Mouse (Mus musculus): ENCODE measurements around the gene Rab17. TPM values are rescaled to one million over a fixed set of nuclear protein-coding genes. Genes with fewer than 3 reads are reported as not detected.

Gene Rab17
- total and polyA plus RNA-seq, 3 experiments = 0.22 TPM; not detected in 2

DNA sequence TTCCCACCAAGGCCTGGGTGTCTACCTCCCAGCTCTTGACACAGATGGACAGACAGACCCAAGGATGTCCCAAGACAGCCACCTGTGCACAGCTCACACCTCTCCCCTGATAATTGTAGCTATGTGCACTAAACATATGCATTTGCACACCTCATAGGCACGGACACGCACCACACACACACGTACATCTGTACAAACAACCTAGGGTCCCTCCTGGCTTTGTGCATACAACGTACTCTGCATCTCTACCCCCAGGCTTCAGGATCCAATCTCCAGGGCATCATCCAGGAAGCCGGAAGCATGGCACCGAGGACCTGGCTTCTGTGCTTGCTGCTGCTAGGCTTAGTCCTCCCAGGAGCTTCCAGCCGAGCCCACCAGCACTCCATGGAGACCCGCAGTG lies 16.7 kb downstream of the Rab17 start, which contains the start of gene Prlh:
TSS of gene Prlh (plus strand) at position 301 of the 400 bp plus-strand sequence.
- DNase-seq (ENCODE audit: low spot score) (no peak), ATAC-seq (ENCODE audit: extremely low read depth, insufficient number of reproducible peaks, low FRiP score, poor library complexity, severe bottlenecking) (no peak)
- H3K36me3 ChIP-seq (replicated peaks) = no peaks in the 10 kb centered on the region
- no peaks in the 10 kb centered on the region for H3K27me3 ChIP-seq (ENCODE audit: insufficient read depth, low read length)
- TF ChIP-seq POLR2AphosphoS5 (IDR thresholded peaks at IDR 0.05; ENCODE audit: insufficient replicate concordance, low read depth, low read length) (no peak), TAL1 (conservative IDR thresholded peaks at IDR 0.05; ENCODE audit: low read depth, low read length) (no peak)
- H3K4me3 ChIP-seq (ENCODE audit: low read depth, low read length) = no peak within 1 kb of the TSS; the same call in 1 of the 2 replicates
- peaks cover 90% of the 10 kb centered on the region for H3K9me3 ChIP-seq (replicated peaks)
- H3K4me1 ChIP-seq (ENCODE audit: insufficient read depth, low read depth, low read length) = no peaks in the 10 kb centered on the region

DNA sequence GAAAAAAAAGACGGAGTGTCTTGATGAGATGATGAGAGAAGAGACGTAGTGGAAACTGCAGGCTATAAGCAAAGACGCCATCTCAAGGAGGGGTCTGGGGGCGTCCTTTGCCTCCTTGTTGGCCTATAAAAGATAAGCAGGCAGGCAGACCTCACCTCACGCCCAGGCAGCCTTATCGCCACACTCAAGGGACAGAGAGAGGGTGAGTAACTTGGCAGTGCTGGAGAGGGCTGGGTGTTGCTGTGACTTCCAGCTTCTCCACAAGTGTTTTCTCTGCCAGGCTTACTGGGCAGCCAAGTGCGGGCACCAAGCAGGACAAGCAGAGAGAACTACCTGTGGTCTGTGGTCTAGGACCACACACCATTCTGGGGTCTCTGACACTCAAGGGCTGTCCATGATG lies 17.8 kb downstream of the Rab17 start:
- H3K9me3 ChIP-seq (replicated peaks) = peaks cover 90% of the 10 kb centered on the region
- no peak for TF ChIP-seq CTCF (IDR thresholded peaks at IDR 0.05; ENCODE audit: low read depth, low read length)
- TF ChIP-seq TAL1 (conservative IDR thresholded peaks at IDR 0.05; ENCODE audit: low read depth, low read length) = no peak
- TF ChIP-seq GATA1 (IDR thresholded peaks at IDR 0.05; ENCODE audit: borderline replicate concordance, low read length) = no peak
- TF ChIP-seq POLR2AphosphoS5 (IDR thresholded peaks at IDR 0.05; ENCODE audit: insufficient replicate concordance, low read depth, low read length) = no peak
- no peak for TF ChIP-seq GATA2 (IDR thresholded peaks at IDR 0.05; ENCODE audit: borderline replicate concordance, low read depth, low read length)
- ATAC-seq (ENCODE audit: extremely low read depth, insufficient number of reproducible peaks, low FRiP score, poor library complexity, severe bottlenecking) (no peak), DNase-seq (ENCODE audit: low spot score) (no peak)
- no peaks in the 10 kb centered on the region for H3K4me1 ChIP-seq (ENCODE audit: insufficient read depth, low read depth, low read length)
- H3K27me3 ChIP-seq (ENCODE audit: insufficient read depth, low read length) = no peaks in the 10 kb centered on the region
- no peak overlapping the region for H3K4me3 ChIP-seq (ENCODE audit: low read depth, low read length)
- no peaks in the 10 kb centered on the region for H3K36me3 ChIP-seq (replicated peaks)

GRCm38 (mm10) chr1:90949309-90949708 lies 20.2 kb downstream of the Rab17 start:
- no peak overlapping the region for H3K4me3 ChIP-seq (ENCODE audit: low read depth, low read length)
- no peaks in the 10 kb centered on the region for H3K4me1 ChIP-seq (ENCODE audit: insufficient read depth, low read depth, low read length)
- ATAC-seq (ENCODE audit: extremely low read depth, insufficient number of reproducible peaks, low FRiP score, poor library complexity, severe bottlenecking) (no peak), DNase-seq (ENCODE audit: low spot score) (no peak)
- no peaks in the 10 kb centered on the region for H3K27me3 ChIP-seq (ENCODE audit: insufficient read depth, low read length)
- H3K9me3 ChIP-seq (replicated peaks) = peaks cover 93% of the 10 kb centered on the region
- no peak for TF ChIP-seq TAL1 (conservative IDR thresholded peaks at IDR 0.05; ENCODE audit: low read depth, low read length)
- no peak for TF ChIP-seq GATA2 (IDR thresholded peaks at IDR 0.05; ENCODE audit: borderline replicate concordance, low read depth, low read length)
- no peak for TF ChIP-seq POLR2AphosphoS5 (IDR thresholded peaks at IDR 0.05; ENCODE audit: insufficient replicate concordance, low read depth, low read length)
- TF ChIP-seq CTCF (IDR thresholded peaks at IDR 0.05; ENCODE audit: low read depth, low read length) = no peak
- no peak for TF ChIP-seq GATA1 (IDR thresholded peaks at IDR 0.05; ENCODE audit: borderline replicate concordance, low read length)
- H3K36me3 ChIP-seq (replicated peaks) = no peaks in the 10 kb centered on the region

GRCm38 (mm10) chr1:90947252-90947651 lies 22.2 kb downstream of the Rab17 start:
- Histone ChIP-seq H3K9me3 (replicated peaks) (peaks cover 93% of the 10 kb centered on the region), H3K4me3 (ENCODE audit: low read depth, low read length) (no peak overlapping the region), H3K36me3 (replicated peaks) (no peaks in the 10 kb centered on the region), H3K4me1 (ENCODE audit: insufficient read depth, low read depth, low read length) (no peaks in the 10 kb centered on the region), H3K27me3 (ENCODE audit: insufficient read depth, low read length) (no peaks in the 10 kb centered on the region)
- ATAC-seq (ENCODE audit: extremely low read depth, insufficient number of reproducible peaks, low FRiP score, poor library complexity, severe bottlenecking) (no peak), DNase-seq (ENCODE audit: low spot score) (no peak)
- TF ChIP-seq CTCF (IDR thresholded peaks at IDR 0.05; ENCODE audit: low read depth, low read length) (no peak), GATA2 (IDR thresholded peaks at IDR 0.05; ENCODE audit: borderline replicate concordance, low read depth, low read length) (no peak), POLR2AphosphoS5 (IDR thresholded peaks at IDR 0.05; ENCODE audit: insufficient replicate concordance, low read depth, low read length) (no peak)

GRCm38 (mm10) chr1:90945171-90945570 lies 24.3 kb downstream of the Rab17 start:
- no peaks in the 10 kb centered on the region for H3K27me3 ChIP-seq (ENCODE audit: insufficient read depth, low read length)

DNA sequence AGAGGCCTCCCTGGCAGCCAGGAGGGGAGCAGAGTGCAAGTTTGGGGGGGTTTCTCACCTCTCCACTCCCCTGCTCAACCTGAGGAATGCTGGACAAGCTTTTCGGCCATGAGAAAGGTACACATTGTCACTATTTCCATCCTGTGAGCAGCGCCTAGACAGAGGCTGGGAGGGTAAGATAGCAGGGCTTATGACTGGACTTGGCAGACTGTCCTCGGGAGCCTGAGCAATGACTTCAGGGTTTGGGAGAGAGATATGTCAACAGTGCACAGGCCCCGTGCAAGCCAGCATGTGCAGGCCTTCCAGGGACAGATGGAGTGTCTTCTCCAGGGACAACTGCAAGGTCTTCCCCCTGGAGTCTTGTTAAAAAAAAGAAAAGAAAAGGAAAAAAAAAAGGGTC lies 29.5 kb downstream of the Rab17 start:
- Histone ChIP-seq H3K36me3 (replicated peaks) (no peaks in the 10 kb centered on the region), H3K27me3 (ENCODE audit: insufficient read depth, low read length) (no peaks in the 10 kb centered on the region), H3K4me1 (ENCODE audit: insufficient read depth, low read depth, low read length) (no peaks in the 10 kb centered on the region), H3K4me3 (ENCODE audit: low read depth, low read length) (no peak overlapping the region), H3K9me3 (replicated peaks) (peaks cover 87% of the 10 kb centered on the region)
- DNase-seq (ENCODE audit: low spot score) (no peak), ATAC-seq (ENCODE audit: extremely low read depth, insufficient number of reproducible peaks, low FRiP score, poor library complexity, severe bottlenecking) (no peak)
- TF ChIP-seq POLR2AphosphoS5 (IDR thresholded peaks at IDR 0.05; ENCODE audit: insufficient replicate concordance, low read depth, low read length) (no peak), TAL1 (conservative IDR thresholded peaks at IDR 0.05; ENCODE audit: low read depth, low read length) (no peak), GATA2 (IDR thresholded peaks at IDR 0.05; ENCODE audit: borderline replicate concordance, low read depth, low read length) (no peak), GATA1 (IDR thresholded peaks at IDR 0.05; ENCODE audit: borderline replicate concordance, low read length) (no peak), CTCF (IDR thresholded peaks at IDR 0.05; ENCODE audit: low read depth, low read length) (no peak)

More at GRCm38 (mm10) chr1:90945171-90945570, 24.3 kb downstream of the Rab17 start:
- no peak for DNase-seq (ENCODE audit: low spot score)
- no peak for ATAC-seq (ENCODE audit: extremely low read depth, insufficient number of reproducible peaks, low FRiP score, poor library complexity, severe bottlenecking)
- H3K9me3 ChIP-seq (replicated peaks) = peaks cover 90% of the 10 kb centered on the region
- H3K4me3 ChIP-seq (ENCODE audit: low read depth, low read length) = no peak overlapping the region
- no peak for TF ChIP-seq CTCF (IDR thresholded peaks at IDR 0.05; ENCODE audit: low read depth, low read length)
- TF ChIP-seq GATA1 (IDR thresholded peaks at IDR 0.05; ENCODE audit: borderline replicate concordance, low read length) = no peak
- no peak for TF ChIP-seq POLR2AphosphoS5 (IDR thresholded peaks at IDR 0.05; ENCODE audit: insufficient replicate concordance, low read depth, low read length)
- TF ChIP-seq TAL1 (conservative IDR thresholded peaks at IDR 0.05; ENCODE audit: low read depth, low read length) = no peak
- no peak for TF ChIP-seq GATA2 (IDR thresholded peaks at IDR 0.05; ENCODE audit: borderline replicate concordance, low read depth, low read length)
- no peaks in the 10 kb centered on the region for H3K4me1 ChIP-seq (ENCODE audit: insufficient read depth, low read depth, low read length)
- no peaks in the 10 kb centered on the region for H3K36me3 ChIP-seq (replicated peaks)

DNA sequence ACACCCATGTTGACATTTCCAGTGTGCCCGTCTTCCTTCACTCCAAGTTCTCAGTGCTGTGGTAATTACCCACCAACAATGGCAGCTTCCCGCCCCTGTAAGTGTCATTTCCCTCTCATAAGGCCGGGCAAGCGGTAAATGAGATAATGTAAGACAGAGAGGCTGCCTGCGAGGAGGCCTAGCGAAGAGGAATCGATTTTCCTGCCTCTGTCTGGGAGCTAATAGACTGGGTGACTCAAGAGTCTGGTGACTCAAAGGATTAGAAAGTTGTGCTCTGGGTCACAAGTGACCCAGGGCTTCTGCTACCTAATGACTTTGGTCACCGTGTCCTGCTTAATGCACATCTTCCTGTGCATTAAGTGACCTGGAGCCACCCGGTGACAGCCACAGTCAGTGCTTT lies 32.5 kb downstream of the Rab17 start:
- ATAC-seq (ENCODE audit: extremely low read depth, insufficient number of reproducible peaks, low FRiP score, poor library complexity, severe bottlenecking) (no peak), DNase-seq (ENCODE audit: low spot score) (no peak)
- H3K4me1 ChIP-seq (ENCODE audit: insufficient read depth, low read depth, low read length) = no peaks in the 10 kb centered on the region
- H3K36me3 ChIP-seq (replicated peaks) = no peaks in the 10 kb centered on the region
- no peaks in the 10 kb centered on the region for H3K27me3 ChIP-seq (ENCODE audit: insufficient read depth, low read length)
- TF ChIP-seq TAL1 (conservative IDR thresholded peaks at IDR 0.05; ENCODE audit: low read depth, low read length) (no peak), GATA2 (IDR thresholded peaks at IDR 0.05; ENCODE audit: borderline replicate concordance, low read depth, low read length) (no peak), CTCF (IDR thresholded peaks at IDR 0.05; ENCODE audit: low read depth, low read length) (no peak), GATA1 (IDR thresholded peaks at IDR 0.05; ENCODE audit: borderline replicate concordance, low read length) (no peak), POLR2AphosphoS5 (IDR thresholded peaks at IDR 0.05; ENCODE audit: insufficient replicate concordance, low read depth, low read length) (no peak)
- H3K4me3 ChIP-seq (ENCODE audit: low read depth, low read length) = no peak overlapping the region
- peaks cover 84% of the 10 kb centered on the region for H3K9me3 ChIP-seq (replicated peaks)
